Mouse (Mus musculus) ES-Bruce4 (cell line): ENCODE measurements around the gene 1190005I06Rik.

ENCODE experiments used
- CTCF ChIP-seq: IDR thresholded peaks from one replicate; pipeline ENCODE4 v1.8.1; 2011; ENCODE audit warnings: low read depth, low read length
- POLR2A ChIP-seq: IDR thresholded peaks from one replicate; pipeline ENCODE4 v1.8.1; 2011; ENCODE audit warnings: low read length; ENCODE audit not compliant: insufficient read depth

- TF ChIP-seq CTCF (peak; percentile 7), POLR2A (no peak)
Measured at GRCm38 (mm10) chr8:120563851-120564837, 83.3 kb downstream of the 1190005I06Rik start.
